Mouse (Mus musculus) intestine, embryonic 16.5 days (tissue): ENCODE results near the gene Mrgpra2b. TPM values are rescaled to one million over a fixed set of nuclear protein-coding genes. Genes with fewer than 3 reads are reported as not detected.
"Not testable (repeated sequence)": the region's sequence is repeated elsewhere in the genome, so short reads cannot be mapped to it uniquely, and the experiment has no call there.

Experiments used
- ATAC-seq: fragments of 200-750 bp; cut with Nextera tagmentation; 2 replicates; pipeline ENCODE4 v1.8.0; 2017; ENCODE audit warnings: moderate TSS enrichment, moderate library complexity
- H3K27ac ChIP-seq: fragments of 300-500 bp; sonication (generic); 2 replicates; pipeline ENCODE4 v1.5.1; 2014; ENCODE audit warnings: mild to moderate bottlenecking, low read length
- H3K27me3 ChIP-seq: fragments of 300-500 bp; sonication (generic); replicated peaks from 2 replicates; pipeline ENCODE4 v1.6.1; 2014; ENCODE audit warnings: low read length, control low read depth, mixed read lengths; ENCODE audit not compliant: control insufficient read depth, insufficient read depth
- H3K36me3 ChIP-seq: fragments of 300-500 bp; sonication (generic); 2 replicates; pipeline ENCODE4 v1.6.1; 2014; ENCODE audit warnings: low read length, control low read depth; ENCODE audit not compliant: control insufficient read depth, insufficient read depth
- H3K4me1 ChIP-seq: fragments of 300-500 bp; sonication (generic); 2 replicates; pipeline ENCODE4 v1.6.1; 2014; ENCODE audit warnings: low read length, control low read depth, mixed read lengths; ENCODE audit not compliant: control insufficient read depth, insufficient read depth
- H3K4me2 ChIP-seq: fragments of 300-500 bp; sonication (generic); 2 replicates; pipeline ENCODE4 v1.6.1; 2014; ENCODE audit warnings: low read depth, low read length, control low read depth
- H3K4me3 ChIP-seq: fragments of 300-500 bp; sonication (generic); 2 replicates; pipeline ENCODE4 v1.5.1; 2014; ENCODE audit warnings: mild to moderate bottlenecking, low read length
- H3K9ac ChIP-seq: fragments of 300-500 bp; sonication (generic); 2 replicates; pipeline ENCODE4 v1.6.1; 2014; ENCODE audit warnings: low read depth, low read length
- H3K9me3 ChIP-seq: fragments of 300-500 bp; sonication (generic); 2 replicates; pipeline ENCODE4 v1.6.1; 2016; ENCODE audit warnings: low read length, control low read depth; ENCODE audit not compliant: control insufficient read depth
- WGBS: fragments of 180-500 bp; shearing (Covaris S2); extraction: QIAGEN DNeasy Blood & Tissue Kit; methylation state at CpG from one replicate; pipeline ENCODE4 v1.1.7; 2014; 5-methylcytosine and 5-hydroxymethylcytosine counted together
- polyA plus RNA-seq: library from polyadenylated mRNA; unstranded; fragments of >200 nt; fragmentation: Nextera tagmentation; extraction: Ambion mirVana; gene quantifications from 2 replicates; pipeline ENCODE4 v1.2.1, GENCODE M21; 2015

Mrgpra2b gene
- polyA plus RNA-seq: not detected in 2 replicates

DNA sequence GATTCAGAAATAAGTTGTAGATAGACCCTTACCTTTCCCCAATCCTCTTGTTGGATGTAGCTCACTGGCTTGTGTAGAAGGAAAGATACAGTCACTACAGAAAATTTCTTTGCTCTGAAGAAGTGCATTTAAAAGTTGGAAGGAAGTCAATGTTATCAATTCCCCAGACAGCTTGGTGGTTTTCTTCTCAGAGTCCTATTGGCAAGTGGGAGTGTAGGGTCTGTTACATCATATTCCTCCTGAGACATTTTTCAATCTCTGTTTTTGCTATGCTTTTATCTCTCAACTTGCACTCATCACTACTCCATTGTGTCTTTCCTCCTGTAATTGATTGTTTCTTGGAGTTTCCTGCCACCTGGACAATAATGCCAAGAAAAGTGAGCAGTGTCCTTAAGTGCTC lies at the start of gene Mrgpra2b:
Gene Mrgpra2b, minus strand, starts transcription at position 101 of the 400 bp plus-strand sequence.
- Histone ChIP-seq H3K36me3 (no peaks in the 10 kb centered on the region), H3K9me3 (no peaks in the 10 kb centered on the region), H3K27me3 (no peaks in the 10 kb centered on the region), H3K9ac (no peak within 1 kb of the TSS), H3K4me3 (no peak within 1 kb of the TSS), H3K27ac (no peak within 1 kb of the TSS), H3K4me2 (no peak within 1 kb of the TSS), H3K4me1 (no peaks in the 10 kb centered on the region)
- no peak for ATAC-seq

- Histone ChIP-seq H3K4me3 (no peak overlapping the region), H3K9me3 (no peaks in the 10 kb centered on the region), H3K27ac (no peak overlapping the region), H3K4me1 (no peaks in the 10 kb centered on the region), H3K9ac (no peak overlapping the region), H3K4me2 (no peak overlapping the region), H3K27me3 (no peaks in the 10 kb centered on the region), H3K36me3 (no peaks in the 10 kb centered on the region)
- WGBS: 74% methylated on average over 1 of the region's 1 CpGs
- no peak for ATAC-seq
These were observed 12.3 kb downstream of the Mrgpra2b start for GRCm38 (mm10) chr7:47516379-47516778.

DNA sequence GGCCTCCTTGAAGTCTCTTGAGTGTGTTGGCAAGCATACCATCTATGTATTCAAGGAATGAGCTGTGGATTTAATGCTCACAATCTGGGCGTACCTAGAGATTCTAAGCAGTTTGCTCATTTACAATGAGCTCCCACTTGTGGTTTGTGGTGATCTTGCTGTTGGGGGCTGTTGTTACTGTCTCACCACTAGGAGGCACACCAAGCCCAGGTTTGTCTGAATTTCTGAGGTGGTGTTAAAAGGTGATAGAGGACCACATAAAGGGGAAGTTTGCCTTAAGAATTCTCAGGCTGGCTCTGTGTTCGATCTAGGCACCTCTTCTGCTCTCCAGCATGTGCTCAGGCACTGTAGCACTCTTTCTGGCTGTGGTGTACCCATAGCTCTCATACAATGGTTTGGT lies 13.6 kb downstream of the Mrgpra2b start:
- Histone ChIP-seq H3K4me1 (no peaks in the 10 kb centered on the region), H3K4me2 (no peak overlapping the region), H3K4me3 (no peak overlapping the region), H3K27me3 (no peaks in the 10 kb centered on the region), H3K9ac (no peak overlapping the region), H3K27ac (no peak overlapping the region), H3K36me3 (no peaks in the 10 kb centered on the region), H3K9me3 (no peaks in the 10 kb centered on the region)
- 78% methylated on average over 2 of the region's 2 CpGs for WGBS
- no peak for ATAC-seq

GRCm38 (mm10) chr7:47502953-47503352 lies 25.7 kb downstream of the Mrgpra2b start:
- Histone ChIP-seq H3K4me1 (no peaks in the 10 kb centered on the region), H3K27me3 (no peaks in the 10 kb centered on the region), H3K9ac (no peak overlapping the region), H3K4me3 (no peak overlapping the region), H3K4me2 (no peak overlapping the region), H3K9me3 (0 out of 2 replicates have a peak, but pooled peaks cover 4% of the 10 kb centered on the region), H3K36me3 (no peaks in the 10 kb centered on the region), H3K27ac (no peak overlapping the region)
- no peak for ATAC-seq
- WGBS: 80% methylated on average over 4 of the region's 4 CpGs

DNA sequence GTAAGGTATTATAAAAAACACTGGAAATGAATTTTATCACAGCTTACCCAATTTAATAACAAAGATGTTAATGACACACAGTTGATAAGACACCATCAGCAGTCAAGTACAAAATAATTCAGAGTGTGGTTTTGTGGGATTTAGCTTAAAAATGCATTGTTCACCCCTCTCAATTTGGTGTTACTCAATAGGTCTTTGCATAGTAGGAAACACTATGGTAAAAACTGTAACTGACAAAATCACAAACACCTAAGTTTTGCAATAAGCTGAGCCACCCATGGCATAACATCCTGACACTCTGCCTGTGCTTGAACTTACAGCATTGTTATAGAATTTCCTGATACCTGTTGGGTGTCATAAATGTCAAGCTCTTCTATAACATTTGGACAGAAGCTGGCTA lies 37.4 kb downstream of the Mrgpra2b start:
- ATAC-seq, H3K27ac ChIP-seq, H3K27me3 ChIP-seq, H3K4me1 ChIP-seq, H3K9ac ChIP-seq, H3K36me3 ChIP-seq, H3K4me2 ChIP-seq, H3K4me3 ChIP-seq, H3K9me3 ChIP-seq: not testable (repeated sequence)

GRCm38 (mm10) chr7:47489438-47489837 lies 39.2 kb downstream of the Mrgpra2b start:
- not testable (repeated sequence) for H3K4me1 ChIP-seq, H3K27ac ChIP-seq, H3K27me3 ChIP-seq, H3K9me3 ChIP-seq, H3K36me3 ChIP-seq, H3K9ac ChIP-seq, H3K4me3 ChIP-seq, ATAC-seq, H3K4me2 ChIP-seq
- no CpG with 5 or more reads among the region's 1 CpGs for WGBS

GRCm38 (mm10) chr7:47483181-47483580 lies 45.5 kb downstream of the Mrgpra2b start:
- H3K4me2 ChIP-seq: not testable (repeated sequence)

DNA sequence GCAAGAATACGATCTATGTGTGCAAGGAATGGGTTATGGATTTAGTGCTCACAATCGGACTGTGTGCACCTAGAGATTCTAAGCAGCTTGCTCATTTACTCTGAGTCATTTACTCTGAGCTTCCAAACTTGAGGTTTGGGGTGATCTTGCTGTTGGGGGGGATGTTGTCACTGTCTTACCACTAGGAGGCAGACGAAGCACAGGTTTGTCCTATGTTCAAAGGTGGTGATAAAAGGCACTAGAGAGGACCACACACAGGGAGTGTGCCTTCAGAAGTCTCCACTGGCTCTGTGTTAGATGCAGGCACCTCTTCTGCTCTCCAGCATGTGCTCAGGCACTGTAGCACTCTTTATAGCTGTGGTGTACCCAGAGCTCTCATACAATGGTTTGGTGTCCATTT lies 54.8 kb downstream of the Mrgpra2b start:
- H3K4me2 ChIP-seq, H3K4me3 ChIP-seq, H3K27me3 ChIP-seq, H3K36me3 ChIP-seq, H3K9me3 ChIP-seq, ATAC-seq, H3K9ac ChIP-seq, H3K27ac ChIP-seq, H3K4me1 ChIP-seq: not testable (repeated sequence)
- WGBS: 27% methylated on average over 1 of the region's 3 CpGs

More at GRCm38 (mm10) chr7:47483181-47483580, 45.5 kb downstream of the Mrgpra2b start:
- ATAC-seq, H3K27ac ChIP-seq, H3K27me3 ChIP-seq, H3K4me3 ChIP-seq, H3K9me3 ChIP-seq, H3K4me1 ChIP-seq, H3K9ac ChIP-seq, H3K36me3 ChIP-seq: not testable (repeated sequence)

DNA sequence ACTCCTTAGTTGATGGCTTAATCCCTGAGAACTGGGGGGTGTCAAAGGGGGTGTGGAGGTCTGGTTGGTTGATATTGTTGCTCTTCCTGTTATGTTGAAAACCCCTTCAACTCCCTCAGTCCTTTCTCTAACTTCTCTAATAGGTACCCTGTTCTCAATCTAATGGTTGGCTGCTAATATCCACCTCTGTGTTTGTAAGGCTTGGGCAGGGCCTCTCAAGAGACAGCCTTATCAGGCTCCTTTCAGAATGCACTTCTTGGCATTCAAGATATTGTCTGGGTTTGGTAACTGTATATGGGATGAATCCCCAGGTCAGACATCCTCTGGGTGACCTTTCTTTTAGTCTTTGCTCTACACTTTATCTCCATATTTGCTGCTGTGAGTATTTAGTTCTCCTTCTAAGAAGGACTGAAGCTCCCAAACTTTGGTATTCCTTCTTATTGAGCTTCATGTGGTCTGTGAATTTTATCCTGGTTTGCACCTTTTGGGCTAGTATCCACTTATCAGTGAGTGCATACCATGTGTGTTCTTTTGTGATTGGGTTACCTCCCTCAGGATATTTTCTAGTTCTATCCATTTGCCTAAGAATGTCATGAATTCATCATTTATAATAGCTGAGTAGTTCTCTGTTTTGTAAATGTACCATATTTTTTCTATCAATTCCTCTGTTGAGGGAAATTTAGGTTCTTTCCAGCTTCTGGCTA lies 63.2 kb downstream of the Mrgpra2b start:
- not testable (repeated sequence) for H3K4me1 ChIP-seq, H3K27me3 ChIP-seq, H3K9ac ChIP-seq, H3K36me3 ChIP-seq, H3K4me2 ChIP-seq, H3K27ac ChIP-seq, H3K4me3 ChIP-seq, H3K9me3 ChIP-seq, ATAC-seq

DNA sequence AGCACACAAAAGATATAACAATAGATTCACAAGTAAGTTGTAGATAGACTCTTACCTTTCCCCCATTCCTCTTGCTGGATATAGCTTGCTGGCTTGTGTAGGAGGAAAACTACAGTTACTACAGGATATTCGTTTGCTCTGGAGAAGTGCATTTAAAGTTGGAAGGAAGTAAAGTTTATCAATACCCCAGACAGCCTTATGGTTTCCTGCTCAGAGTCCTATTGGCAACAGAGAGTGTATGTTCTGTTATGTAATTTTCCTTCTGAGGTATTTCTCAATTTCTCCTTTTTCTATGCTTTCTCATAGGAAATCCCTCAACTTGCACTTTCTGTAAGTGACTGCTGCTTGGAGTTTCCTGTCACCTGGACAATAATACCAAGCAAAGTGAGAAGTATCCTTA lies 76.6 kb downstream of the Mrgpra2b start, which contains the start of gene Mrgpra2a:
Gene Mrgpra2a, minus strand, starts transcription at position 125 of the 400 bp plus-strand sequence.
- H3K4me3 ChIP-seq, H3K9me3 ChIP-seq, H3K36me3 ChIP-seq, H3K4me1 ChIP-seq, H3K27ac ChIP-seq, H3K4me2 ChIP-seq, ATAC-seq, H3K27me3 ChIP-seq, H3K9ac ChIP-seq: not testable (repeated sequence)
- no CpG with 5 or more reads among the region's 1 CpGs for WGBS
